Mouse (Mus musculus) urinary bladder, adult 18-20 months (tissue): ENCODE data around the gene Ammecr1.

Source experiments
- DNase-seq, 2 experiments: peaks; one replicate each; pipeline ENCODE4 v3.0.0; 2022; ENCODE audit warnings: low spot score in 2 of 2, mixed read lengths in 2 of 2

Gene Ammecr1

GRCm38 (mm10) chrX:142916719-142917118 lies 49.8 kb downstream of the Ammecr1 start:
- no peak for DNase-seq

- DNase-seq: no peak
Observed at GRCm38 (mm10) chrX:142914208-142914607, 52.3 kb downstream of the Ammecr1 start.

- no peak for DNase-seq
Observed at GRCm38 (mm10) chrX:142903854-142904253, 62.7 kb downstream of the Ammecr1 start.

- peak in 1 of 2 experiments; percentile 3 for DNase-seq
Observed at GRCm38 (mm10) chrX:142902599-142902998, 63.9 kb downstream of the Ammecr1 start.

- no peak for DNase-seq
Observed at GRCm38 (mm10) chrX:142901915-142902314, 64.6 kb downstream of the Ammecr1 start.

GRCm38 (mm10) chrX:142898295-142898887 lies 68.1 kb downstream of the Ammecr1 start:
- no peak for DNase-seq

- no peak for DNase-seq
Observed at GRCm38 (mm10) chrX:142897477-142898000, 69.0 kb downstream of the Ammecr1 start.

GRCm38 (mm10) chrX:142895316-142895715 lies 71.2 kb downstream of the Ammecr1 start:
- DNase-seq: no peak

GRCm38 (mm10) chrX:142885962-142886361 lies 80.6 kb downstream of the Ammecr1 start:
- DNase-seq: no peak

GRCm38 (mm10) chrX:142883593-142883992 lies 82.9 kb downstream of the Ammecr1 start:
- DNase-seq: no peak

GRCm38 (mm10) chrX:142882255-142882654 lies 84.3 kb downstream of the Ammecr1 start:
- DNase-seq: no peak

- no peak for DNase-seq
Observed at GRCm38 (mm10) chrX:142869844-142870243, 96.7 kb downstream of the Ammecr1 start.

- DNase-seq: no peak
Observed at GRCm38 (mm10) chrX:142848032-142848431, 118.5 kb downstream of the Ammecr1 start.

- no peak for DNase-seq
Observed at GRCm38 (mm10) chrX:142846266-142846665, 120.3 kb downstream of the Ammecr1 start.

GRCm38 (mm10) chrX:142841916-142842315 lies 124.6 kb downstream of the Ammecr1 start:
- no peak for DNase-seq

- DNase-seq: no peak
Observed at GRCm38 (mm10) chrX:142839411-142839810, 127.1 kb downstream of the Ammecr1 start.

GRCm38 (mm10) chrX:142838841-142839240 lies 127.7 kb downstream of the Ammecr1 start:
- DNase-seq: no peak

- no peak for DNase-seq
Observed at GRCm38 (mm10) chrX:142837316-142837715, 129.2 kb downstream of the Ammecr1 start.

- DNase-seq: no peak
Observed at GRCm38 (mm10) chrX:142836399-142836798, 130.1 kb downstream of the Ammecr1 start.

GRCm38 (mm10) chrX:142834807-142835206 lies 131.7 kb downstream of the Ammecr1 start:
- DNase-seq: no peak

GRCm38 (mm10) chrX:142833164-142833796 lies 133.2 kb downstream of the Ammecr1 start:
- DNase-seq: no peak

- no peak for DNase-seq
Observed at GRCm38 (mm10) chrX:142832221-142832620, 134.3 kb downstream of the Ammecr1 start.

GRCm38 (mm10) chrX:142830572-142830971 lies 136.0 kb downstream of the Ammecr1 start:
- no peak for DNase-seq
